ENCODE assay signal across 14 mouse cellular contexts in the genomic region with DNA sequence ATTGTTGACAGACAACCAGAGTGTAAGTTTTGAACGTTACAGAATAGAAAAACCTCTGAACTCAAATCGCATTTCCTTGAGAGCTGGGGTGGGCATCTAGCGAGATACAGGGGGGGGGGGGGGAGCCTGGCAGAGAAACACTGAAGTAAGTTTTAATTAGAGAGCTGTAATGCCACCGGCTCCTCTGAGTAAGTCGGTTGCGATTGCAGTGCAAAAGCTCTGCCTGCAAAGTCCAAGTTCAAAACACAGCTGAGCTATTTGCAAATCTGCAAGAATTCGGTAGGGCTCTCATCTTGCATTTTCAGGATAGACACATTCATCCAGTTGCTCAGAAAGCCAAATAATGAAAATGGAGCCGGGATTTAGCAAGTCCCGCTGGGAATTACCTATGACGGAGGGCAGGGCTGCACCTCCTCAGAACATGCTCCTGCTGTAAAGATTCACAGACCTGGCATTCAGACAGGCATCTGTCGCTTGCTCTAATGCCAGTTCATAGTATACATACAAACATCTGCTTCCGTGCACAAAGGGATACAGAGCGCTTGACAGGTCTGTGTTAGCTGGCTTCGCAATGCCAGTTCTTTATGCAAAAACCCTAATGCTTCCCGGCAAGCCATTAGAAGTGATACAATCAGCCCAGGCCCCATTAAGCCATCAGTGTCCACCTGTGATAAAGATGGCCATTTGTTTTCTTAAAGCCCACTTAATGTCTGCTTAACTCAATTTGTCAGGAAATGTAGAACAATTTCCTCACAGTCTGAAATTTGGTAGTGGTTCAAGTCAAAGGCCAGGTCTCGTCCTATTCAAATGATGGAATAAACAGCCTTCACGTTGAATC.
A peak's percentile ranks its signal among the peaks of the same experiment; 100 is the strongest.
DNase-seq lines count a peak whose midpoint lies in the region; ATAC-seq lines count a peak whose summit lies in the region.
"Had no signal": no experiment of that assay in that cellular context is flagged by ENCODE, and none has a peak within 500 bp of the region (broad histone marks: within the 10 kb centered on the region; RNA-seq: fewer than 3 reads in every experiment).

No protein-coding gene starts in this region.

- H3K4me1 ChIP-seq in embryonic facial prominence, embryonic 14.5 days (ENCODE audit: control insufficient read depth, insufficient read depth, low read length) = peaks cover 10% of the 10 kb centered on the region
- H3K4me1 ChIP-seq in hindbrain, embryonic 11.5 days (replicated peaks; ENCODE audit: control insufficient read depth, insufficient read depth, low read length) = peaks cover 6% of the 10 kb centered on the region; the same call in 1 of the 2 replicates
- peaks cover 10% of the 10 kb centered on the region for H3K4me1 ChIP-seq in neural tube, embryonic 12.5 days

- H3K36me3 ChIP-seq in embryonic facial prominence, embryonic 14.5 days (ENCODE audit: control insufficient read depth, insufficient read depth, low read length) = no peaks in the 10 kb centered on the region
- H3K36me3 ChIP-seq in hindbrain, embryonic 11.5 days (ENCODE audit: control insufficient read depth, insufficient read depth, low read length) = no peaks in the 10 kb centered on the region
- H3K36me3 ChIP-seq in neural tube, embryonic 12.5 days = no peaks in the 10 kb centered on the region
- H3K36me3 ChIP-seq: G1E had no signal

- peak overlapping the region; percentile 40 for H3K4me2 ChIP-seq in embryonic facial prominence, embryonic 14.5 days (ENCODE audit: low read depth, low read length)
- H3K4me2 ChIP-seq in hindbrain, embryonic 11.5 days (replicated peaks; ENCODE audit: low read depth, low read length) = 0 out of 2 replicates have a peak overlapping the region, but pooled peaks have one; percentile 1
- peak overlapping the region; percentile 28; the same call in 1 of the 2 replicates for H3K4me2 ChIP-seq in neural tube, embryonic 12.5 days (replicated peaks)

- H3K4me3 ChIP-seq in embryonic facial prominence, embryonic 14.5 days (ENCODE audit: low read depth, low read length) = 0 out of 2 replicates have a peak overlapping the region, but pooled peaks have one; percentile 6
- H3K4me3 ChIP-seq in hindbrain, embryonic 11.5 days (ENCODE audit: low read depth, low read length) = no peak overlapping the region
- H3K4me3 ChIP-seq in neural tube, embryonic 12.5 days = no peak overlapping the region

- H3K27ac ChIP-seq in embryonic facial prominence, embryonic 14.5 days (replicated peaks; ENCODE audit: low read depth, low read length) = no peak overlapping the region
- H3K27ac ChIP-seq in hindbrain, embryonic 11.5 days (ENCODE audit: low read depth, low read length) = no peak overlapping the region
- no peak overlapping the region for H3K27ac ChIP-seq in neural tube, embryonic 12.5 days
- H3K27ac ChIP-seq: macrophage had no signal

- H3K27me3 ChIP-seq in embryonic facial prominence, embryonic 14.5 days (replicated peaks; ENCODE audit: control insufficient read depth, insufficient read depth, low read length) = no peaks in the 10 kb centered on the region
- no peaks in the 10 kb centered on the region for H3K27me3 ChIP-seq in hindbrain, embryonic 11.5 days (ENCODE audit: control insufficient read depth, insufficient read depth, low read length)
- H3K27me3 ChIP-seq in neural tube, embryonic 12.5 days (replicated peaks) = no peaks in the 10 kb centered on the region

- no peak overlapping the region for H3K9ac ChIP-seq in embryonic facial prominence, embryonic 14.5 days (ENCODE audit: low read depth, low read length)
- H3K9ac ChIP-seq in hindbrain, embryonic 11.5 days (ENCODE audit: low read depth, low read length) = no peak overlapping the region
- H3K9ac ChIP-seq in neural tube, embryonic 12.5 days = no peak overlapping the region

- peak; percentile 76; the same call in 1 of the 2 replicates for ATAC-seq in embryonic facial prominence, embryonic 14.5 days (ENCODE audit: low read depth)
- ATAC-seq in hindbrain, embryonic 11.5 days (ENCODE audit: low FRiP score) = peak; percentile 62
- no peak for ATAC-seq in neural tube, embryonic 12.5 days (ENCODE audit: low FRiP score, low read depth)

- DNase-seq in layer of hippocampus, postnatal 10 days (ENCODE audit: low spot score in 2 of 2) = peak; percentile 28 to 29
- no peak for DNase-seq in layer of hippocampus, adult 8-10 months (ENCODE audit: low spot score in 2 of 2)
- DNase-seq in embryonic facial prominence, embryonic 14.5 days (ENCODE audit: low spot score) = peak; percentile 78
- peak; percentile 37 for DNase-seq in hindbrain, embryonic 11.5 days (ENCODE audit: low spot score)
- no peak for DNase-seq in urinary bladder, postnatal 10 days (ENCODE audit: low spot score)
- DNase-seq in spleen, postnatal 36 days (ENCODE audit: low spot score in 2 of 2) = no peak
- DNase-seq: adrenal gland, adult 2 months; cerebellum, adult 9-11 months; gastrocnemius, postnatal 14 days; heart, postnatal 4 days; liver had no signal

- no peaks in the 10 kb centered on the region for H3K9me3 ChIP-seq in embryonic facial prominence, embryonic 14.5 days (ENCODE audit: control insufficient read depth, low read length)
- no peaks in the 10 kb centered on the region for H3K9me3 ChIP-seq in hindbrain, embryonic 11.5 days (ENCODE audit: control insufficient read depth, low read length)
- no peaks in the 10 kb centered on the region for H3K9me3 ChIP-seq in neural tube, embryonic 12.5 days
- H3K9me3 ChIP-seq: G1E had no signal

- 37% methylated on average over 17 of the region's 17 CpGs for WGBS in embryonic facial prominence, embryonic 14.5 days
- WGBS in hindbrain, embryonic 11.5 days = 50% methylated on average over 17 of the region's 17 CpGs
- WGBS in neural tube, embryonic 12.5 days = 50% methylated on average over 17 of the region's 17 CpGs

Comparison
In these comparisons a context has a peak if more than half of its experiments do, and no peak if none do; other contexts are left out.
1. DNase-seq: peak in layer of hippocampus, postnatal 10 days (2 of 2), embryonic facial prominence, embryonic 14.5 days (single experiment) and hindbrain, embryonic 11.5 days (single experiment); none in layer of hippocampus, adult 8-10 months (0 of 2), urinary bladder, postnatal 10 days (single experiment) and spleen, postnatal 36 days (0 of 2).
2. Peak in every context shown above with its lines, with median percentiles within 50 percentile points of each other: H3K4me2 ChIP-seq.